Mouse (Mus musculus): Measurements from ENCODE around the gene Hdac7.

DNA sequence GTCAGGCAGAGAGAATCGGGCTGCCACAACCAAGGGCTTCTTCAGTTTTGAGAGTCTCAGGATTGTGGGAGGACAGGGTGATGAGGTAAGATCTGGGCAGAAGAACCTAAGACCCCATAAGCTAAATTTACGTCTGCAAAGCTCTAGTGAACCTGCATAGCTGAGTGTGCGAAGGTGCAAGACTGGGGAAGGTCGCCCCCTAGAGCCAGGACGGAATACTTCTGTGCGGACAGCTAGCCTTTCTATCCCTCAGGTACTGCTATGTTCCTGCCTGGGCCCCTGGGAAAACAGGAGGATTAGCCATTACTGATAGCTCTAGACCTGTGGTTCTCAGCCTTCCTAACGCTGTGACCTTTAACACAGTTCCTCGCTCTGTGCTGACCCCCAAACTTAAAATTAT lies 67.8 kb downstream of the Hdac7 start:
- TF ChIP-seq CTCF (IDR thresholded peaks at IDR 0.05; ENCODE audit: low read depth, low read length) (peak; percentile 65; the same call in 1 of the 2 replicates), GATA1 (IDR thresholded peaks at IDR 0.05; ENCODE audit: borderline replicate concordance, low read length) (no peak), POLR2AphosphoS5 (IDR thresholded peaks at IDR 0.05; ENCODE audit: insufficient replicate concordance, low read depth, low read length) (no peak), TAL1 (conservative IDR thresholded peaks at IDR 0.05; ENCODE audit: low read depth, low read length) (no peak)
